Mouse (Mus musculus) liver, embryonic 18 days (tissue): ENCODE measurements around the gene Aimp1. TPM values are rescaled to one million over a fixed set of nuclear protein-coding genes. Genes with fewer than 3 reads are reported as not detected.

Source experiments
- polyA plus RNA-seq: library from polyadenylated mRNA; depleted of rRNA; stranded (reverse); fragments of >200 nt; gene quantifications from 2 replicates; pipeline ENCODE4 v1.2.3, GENCODE M21; 2012; rRNA removed

Gene Aimp1
- polyA plus RNA-seq: 26.8 and 28.2 TPM in 2 replicates

GRCm38 (mm10) chr3:132684231-132684928 lies at the start of gene Aimp1:
Aimp1 (minus strand) TSS chr3:132684370.

GRCm38 (mm10) chr3:132683447-132684230 lies 531 bp downstream of the Aimp1 start, which contains the start of gene Tbck:
Tbck (plus strand) TSS chr3:132684144.

GRCm38 (mm10) chr3:132629601-132630239 lies 54.5 kb downstream of the Aimp1 start, which contains the start of gene Gimd1:
Gimd1 (plus strand) TSS chr3:132629820.

Other genes with a start within 250 kb of the Aimp1 start
- gene Gimd1, start 54.5 kb downstream of the Aimp1 start, polyA plus RNA-seq: 3.1 and 3.7 TPM in 2 replicates
- gene Tbck, start 226 bp downstream of the Aimp1 start, polyA plus RNA-seq: 0.99 and 1.0 TPM in 2 replicates